Mouse (Mus musculus): ENCODE measurements around the gene Hes7. TPM values are rescaled to one million over a fixed set of nuclear protein-coding genes. Genes with fewer than 3 reads are reported as not detected.

Hes7 gene
- total and polyA plus RNA-seq, 3 experiments, result 0.08 to 1.4 TPM; not detected in 1

DNA sequence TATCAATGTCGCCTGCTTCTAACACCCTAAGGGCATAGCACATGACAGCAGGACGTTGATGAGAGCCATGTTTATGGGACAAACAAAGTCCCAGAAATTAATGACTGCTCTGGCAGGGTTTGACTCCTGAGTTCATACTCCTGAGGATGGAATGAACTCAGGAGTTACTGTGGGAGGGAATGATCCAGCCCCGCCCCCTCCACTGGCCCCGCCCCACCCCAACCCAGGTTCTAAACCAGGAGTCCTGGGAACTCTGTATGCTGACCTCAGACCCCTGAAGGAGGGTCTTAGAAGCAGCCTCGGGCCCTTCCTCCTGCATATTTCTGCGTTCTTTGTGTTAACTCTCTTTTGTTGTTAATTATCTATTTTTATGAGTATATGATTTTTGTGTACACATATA lies 34.6 kb upstream of the Hes7 start:
- Histone ChIP-seq H3K4me1 (ENCODE audit: control insufficient read depth in 1 of 2, insufficient read depth in 2 of 2, low read length in 2 of 2) (peaks cover 3 to 16% of the 10 kb centered on the region in 2 experiments; a peak in 3 of 4 replicates), H3K9me3 (replicated peaks; ENCODE audit: insufficient read depth, low read length) (no peaks in the 10 kb centered on the region), H3K9ac (ENCODE audit: control insufficient read depth, low read depth, low read length, poor library complexity, severe bottlenecking) (no peak overlapping the region), H3K27me3 (ENCODE audit: control insufficient read depth in 1 of 2, insufficient read depth in 2 of 2, low read length in 2 of 2) (no peaks in the 10 kb centered on the region; a peak in 3 of 4 replicates), H3K36me3 (ENCODE audit: control insufficient read depth in 1 of 2, insufficient read depth in 2 of 2, low read length in 2 of 2) (peaks cover 2 to 5% of the 10 kb centered on the region in 2 experiments; a peak in 2 of 4 replicates), H3K27ac (ENCODE audit: control insufficient read depth, low read depth, low read length) (no peak overlapping the region), H3K79me2 (ENCODE audit: control insufficient read depth, insufficient read depth, low read length, poor library complexity) (peaks cover 17% of the 10 kb centered on the region), H3K4me3 (ENCODE audit: control insufficient read depth in 1 of 2, insufficient read depth in 1 of 2, low read depth in 2 of 2, low read length in 2 of 2) (no peak overlapping the region)
- TF ChIP-seq MYB (IDR thresholded peaks at IDR 0.05; ENCODE audit: low read depth, low read length) (no peak), ZMIZ1 (IDR thresholded peaks at IDR 0.05; ENCODE audit: low read depth, low read length) (no peak), NRF1 (IDR thresholded peaks at IDR 0.05; ENCODE audit: insufficient read depth, low read depth, low read length, poor library complexity, severe bottlenecking) (no peak), USF2 (IDR thresholded peaks at IDR 0.05; ENCODE audit: borderline replicate concordance in 1 of 2, insufficient read depth in 1 of 2, low read depth in 1 of 2, low read length in 2 of 2) (no peak), ETS1 (IDR thresholded peaks at IDR 0.05; ENCODE audit: low read depth, low read length) (no peak), MAX (IDR thresholded peaks at IDR 0.05; ENCODE audit: low read length) (no peak), ELF1 (IDR thresholded peaks at IDR 0.05; ENCODE audit: low read depth, low read length) (no peak), UBTF (IDR thresholded peaks at IDR 0.05; ENCODE audit: borderline replicate concordance, insufficient read depth, low read depth, low read length) (no peak), SIN3A (IDR thresholded peaks at IDR 0.05; ENCODE audit: low read length) (no peak), GATA1 (IDR thresholded peaks at IDR 0.05; ENCODE audit: low read depth, low read length) (no peak), MEF2A (IDR thresholded peaks at IDR 0.05; ENCODE audit: extremely low read depth, insufficient replicate concordance, low read depth, low read length, poor library complexity, severe bottlenecking) (no peak), TBP (IDR thresholded peaks at IDR 0.05; ENCODE audit: low read depth, low read length) (no peak), TAL1 (IDR thresholded peaks at IDR 0.05; ENCODE audit: low read length) (no peak), E2F4 (IDR thresholded peaks at IDR 0.05; ENCODE audit: borderline replicate concordance, low read depth, low read length) (no peak)
- no peak for DNase-seq (ENCODE audit: low read depth, low spot score)

DNA sequence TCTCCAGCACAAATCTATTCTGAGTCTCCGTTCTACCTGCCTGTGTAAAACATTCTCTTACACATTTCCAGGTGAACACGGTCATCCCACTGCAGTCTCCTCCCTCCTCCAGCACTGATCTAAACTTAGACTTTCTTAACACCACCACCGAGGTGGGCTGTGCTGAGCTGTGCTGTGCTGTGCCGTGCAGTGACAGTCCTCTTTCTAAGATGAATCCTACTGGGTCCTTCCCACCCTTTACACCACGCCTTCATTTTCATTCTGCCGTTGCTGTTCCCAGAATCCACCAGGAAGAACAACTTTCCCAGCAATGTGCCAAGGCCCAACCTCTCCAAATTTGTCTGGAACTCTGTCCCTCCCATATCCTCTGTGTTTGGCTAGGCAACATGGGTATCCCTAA lies 33.8 kb upstream of the Hes7 start:
- TF ChIP-seq MAFK (IDR thresholded peaks at IDR 0.05; ENCODE audit: borderline replicate concordance, low read depth, low read length) (no peak), SMC3 (IDR thresholded peaks at IDR 0.05; ENCODE audit: low read depth, low read length) (no peak), MAZ (IDR thresholded peaks at IDR 0.05; ENCODE audit: low read depth, low read length) (no peak), MXI1 (IDR thresholded peaks at IDR 0.05; ENCODE audit: low read depth, low read length) (no peak), ETS1 (IDR thresholded peaks at IDR 0.05; ENCODE audit: low read depth, low read length) (no peak), RCOR1 (IDR thresholded peaks at IDR 0.05; ENCODE audit: low read depth, low read length) (no peak), USF2 (IDR thresholded peaks at IDR 0.05; ENCODE audit: borderline replicate concordance in 1 of 2, insufficient read depth in 1 of 2, low read depth in 1 of 2, low read length in 2 of 2) (no peak), ZC3H11A (IDR thresholded peaks at IDR 0.05; ENCODE audit: low read depth, low read length) (no peak)
- no peak for DNase-seq (ENCODE audit: low read depth, low spot score)
- Histone ChIP-seq H3K27ac (ENCODE audit: control insufficient read depth, low read depth, low read length) (no peak overlapping the region), H3K4me3 (ENCODE audit: control insufficient read depth in 1 of 2, insufficient read depth in 1 of 2, low read depth in 2 of 2, low read length in 2 of 2) (no peak overlapping the region), H3K9me3 (replicated peaks; ENCODE audit: insufficient read depth, low read length) (no peaks in the 10 kb centered on the region), H3K79me2 (ENCODE audit: control insufficient read depth, insufficient read depth, low read length, poor library complexity) (peaks cover 17% of the 10 kb centered on the region), H3K9ac (ENCODE audit: control insufficient read depth, low read depth, low read length, poor library complexity, severe bottlenecking) (no peak overlapping the region), H3K4me1 (ENCODE audit: control insufficient read depth in 1 of 2, insufficient read depth in 2 of 2, low read length in 2 of 2) (peaks cover 3 to 16% of the 10 kb centered on the region in 2 experiments; a peak in 3 of 4 replicates), H3K36me3 (ENCODE audit: control insufficient read depth in 1 of 2, insufficient read depth in 2 of 2, low read length in 2 of 2) (peaks cover 4 to 5% of the 10 kb centered on the region in 2 experiments; a peak in 2 of 4 replicates), H3K27me3 (ENCODE audit: control insufficient read depth in 1 of 2, insufficient read depth in 2 of 2, low read length in 2 of 2) (no peaks in the 10 kb centered on the region; a peak in 3 of 4 replicates)
